Mouse (Mus musculus) leukemia stem cell, adult 10-12 weeks (primary cell): ENCODE results near the gene Foxe1. TPM values are rescaled to one million over a fixed set of nuclear protein-coding genes. Genes with fewer than 3 reads are reported as not detected.

Experiments used
- polyA plus RNA-seq: library from polyadenylated mRNA; stranded (reverse); fragments of >175 nt; gene quantifications from 2 replicates; pipeline ENCODE4 v1.2.3, GENCODE M21; 2012; ENCODE audit warnings: low replicate concordance

Gene Foxe1
- polyA plus RNA-seq, result not detected in 2 replicates

DNA sequence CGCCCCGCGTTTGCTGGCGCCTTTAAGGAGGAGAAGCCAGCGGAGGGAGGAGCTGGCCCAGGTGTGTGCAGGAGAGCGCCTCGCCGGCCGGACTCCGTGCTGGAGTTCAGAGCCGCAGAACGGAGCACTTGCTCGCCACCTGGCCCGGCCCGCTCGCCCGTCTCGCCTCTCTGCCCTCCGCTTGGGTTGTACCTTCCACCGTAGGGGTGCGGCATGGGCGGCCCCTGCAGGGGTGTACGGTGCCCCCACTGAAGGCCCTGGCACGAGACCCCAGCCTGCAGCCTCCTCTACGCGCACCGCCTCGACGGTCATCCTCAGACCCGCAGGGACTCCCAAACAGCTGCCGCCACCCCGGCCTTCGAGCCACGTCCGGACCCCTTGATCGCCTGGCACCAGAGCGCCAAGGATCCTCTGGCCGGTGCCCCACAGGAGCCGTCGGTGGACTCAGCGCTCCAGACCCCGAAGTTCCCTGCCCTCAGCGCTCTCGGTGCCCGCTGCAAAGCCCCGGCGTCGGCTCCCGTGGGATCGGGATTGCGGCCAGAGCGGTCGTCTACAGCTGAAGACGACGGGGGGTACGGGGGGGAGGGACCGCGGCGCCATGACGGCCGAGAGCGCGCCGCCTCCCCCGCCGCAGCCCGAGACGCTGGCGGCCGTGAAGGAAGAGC is at the start of gene Foxe1:
Foxe1 (plus strand) TSS at position 14 of the 665 bp plus-strand sequence.

GRCm38 (mm10) chr4:46389013-46389611 is 45.7 kb downstream of the Foxe1 start, which contains the start of gene Trmo:
Trmo (minus strand) TSS chr4:46389437.

Other genes starting within 250 kb of the Foxe1 start
- gene Ncbp1, start 205.0 kb upstream of the Foxe1 start, polyA plus RNA-seq, result 6.0 and 11.4 TPM in 2 replicates
- gene Tstd2, start 204.9 kb upstream of the Foxe1 start, polyA plus RNA-seq, result 5.7 and 12.5 TPM in 2 replicates
- 19.5 and 25.6 TPM in 2 replicates for gene Xpa, start 147.3 kb upstream of the Foxe1 start, polyA plus RNA-seq
- 5.4 and 5.6 TPM in 2 replicates for gene Trmo, start 45.8 kb downstream of the Foxe1 start, polyA plus RNA-seq
- 24.6 and 38.0 TPM in 2 replicates for gene Hemgn, start 69.9 kb downstream of the Foxe1 start, polyA plus RNA-seq
- gene Anp32b, start 107.3 kb downstream of the Foxe1 start, polyA plus RNA-seq, result 1,030 and 2,061 TPM in 2 replicates
- gene Nans, start 145.6 kb downstream of the Foxe1 start, polyA plus RNA-seq, result 31.8 and 43.5 TPM in 2 replicates
- 8.1 and 14.6 TPM in 2 replicates for gene Trim14, start 192.5 kb downstream of the Foxe1 start, polyA plus RNA-seq